Mouse (Mus musculus): ENCODE results near the gene Gm15155.
A peak's percentile ranks its signal among the peaks of the same experiment; 100 is the strongest.
"Not testable (repeated sequence)": the region's sequence is repeated elsewhere in the genome, so short reads cannot be mapped to it uniquely, and the experiment has no call there.

Gene Gm15155

DNA sequence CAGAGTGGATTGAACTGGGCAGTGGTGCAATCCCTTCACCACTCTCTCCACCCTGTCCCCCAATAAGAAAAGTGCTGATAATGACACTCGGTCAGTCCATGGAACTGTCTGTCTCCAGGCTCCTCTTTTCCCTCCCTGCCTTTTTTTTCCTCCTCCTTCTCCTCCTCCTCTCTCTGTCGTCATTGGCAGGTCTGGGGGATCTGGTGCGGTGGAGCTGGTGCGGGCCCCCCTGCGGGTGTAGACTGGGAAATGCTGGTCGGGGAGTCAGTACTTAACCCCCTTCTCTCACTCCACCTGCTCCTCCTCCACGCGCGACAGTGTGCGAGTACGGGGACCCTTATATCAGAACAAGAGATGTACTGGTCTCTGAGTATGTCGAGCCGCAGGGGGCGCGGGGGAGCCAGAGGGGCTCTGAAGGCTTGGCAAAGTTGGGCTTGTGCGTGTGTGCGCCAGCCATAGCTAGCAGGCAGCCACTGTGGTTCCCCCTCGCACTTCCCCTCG, at the start of gene Gm15155:
Gene Gm15155, plus strand, starts transcription at position 401 of the 501 bp plus-strand sequence.
- no peak for DNase-seq (ENCODE audit: low read depth, low spot score)

DNA sequence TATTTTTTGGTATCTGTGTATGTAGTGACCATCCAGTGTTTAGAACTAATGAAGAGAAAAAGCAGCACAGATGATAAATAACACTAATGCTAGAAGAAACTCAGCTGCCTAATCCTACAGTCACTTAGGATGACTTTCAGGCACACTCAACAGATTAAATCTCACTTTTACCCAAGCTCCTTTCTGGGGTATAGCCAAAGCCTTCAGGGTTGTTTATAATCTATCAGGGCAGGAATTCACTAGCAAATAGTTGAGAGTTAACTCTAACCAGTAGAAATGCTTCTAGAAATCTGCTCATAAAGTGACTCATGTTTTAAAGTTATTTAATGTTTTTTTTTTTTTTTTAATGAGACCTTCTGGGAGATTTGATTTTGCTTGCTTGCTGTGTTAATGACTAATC, 44.8 kb upstream of the Gm15155 start:
- no peak for DNase-seq (ENCODE audit: low read depth, low spot score)

DNA sequence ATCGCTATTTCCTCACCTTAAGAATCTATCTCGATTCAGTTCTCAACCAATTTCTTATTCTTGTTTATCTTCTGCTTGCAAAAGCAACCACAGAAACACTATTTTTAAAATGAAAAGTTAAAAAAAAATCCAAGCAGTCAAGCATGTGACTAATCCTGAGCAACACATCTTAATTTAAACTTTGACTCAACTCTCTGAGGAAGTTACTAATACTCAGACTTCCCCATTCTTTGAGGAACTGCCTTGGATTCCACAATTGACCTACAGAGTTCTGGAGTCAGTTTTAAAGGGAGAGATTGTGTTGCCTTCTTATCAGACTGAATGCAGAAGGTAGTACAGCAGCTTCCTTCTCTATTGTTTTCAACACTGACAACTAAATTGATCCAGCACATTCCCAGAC, 40.0 kb upstream of the Gm15155 start:
- DNase-seq (ENCODE audit: low read depth, low spot score) = no peak

DNA sequence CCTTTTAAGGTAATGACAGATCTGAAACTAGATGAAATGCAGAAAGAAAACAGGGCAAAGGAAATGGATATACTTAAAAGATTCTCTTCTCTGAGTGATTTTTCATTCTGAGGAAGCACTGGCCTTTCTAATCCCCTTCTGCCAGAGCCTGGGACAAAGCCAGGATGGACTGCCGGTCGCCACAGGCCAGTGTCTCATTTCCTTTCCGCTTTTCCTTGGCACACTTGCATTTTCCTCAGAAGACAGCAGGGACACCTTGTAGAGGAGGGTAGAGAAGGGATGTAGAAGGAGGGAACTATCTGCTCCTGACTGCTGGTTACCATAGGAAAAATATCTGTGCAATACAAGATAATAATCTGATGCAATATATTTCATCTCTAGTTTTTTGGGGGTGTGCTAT, 33.1 kb upstream of the Gm15155 start:
- DNase-seq (ENCODE audit: low read depth, low spot score) = no peak

DNA sequence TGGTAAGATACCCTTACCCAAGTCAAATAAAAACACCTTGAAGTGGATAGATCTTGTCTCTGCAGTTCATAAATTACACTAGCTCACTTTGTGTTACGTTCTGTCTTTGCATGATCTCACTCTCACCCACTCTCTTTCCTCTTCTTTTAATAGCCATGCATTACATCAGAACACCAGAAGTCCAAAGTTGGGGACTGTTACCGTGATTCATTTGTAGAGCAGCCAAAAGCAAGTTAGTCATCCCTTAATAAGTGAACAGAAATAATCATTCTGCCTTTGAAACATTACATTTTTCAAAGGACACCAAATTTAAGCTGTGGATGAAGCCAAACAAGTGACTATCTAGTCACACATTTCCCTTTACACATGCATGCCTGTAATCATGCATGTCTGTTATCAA, 32.1 kb upstream of the Gm15155 start:
- DNase-seq (ENCODE audit: low read depth, low spot score) = no peak

DNA sequence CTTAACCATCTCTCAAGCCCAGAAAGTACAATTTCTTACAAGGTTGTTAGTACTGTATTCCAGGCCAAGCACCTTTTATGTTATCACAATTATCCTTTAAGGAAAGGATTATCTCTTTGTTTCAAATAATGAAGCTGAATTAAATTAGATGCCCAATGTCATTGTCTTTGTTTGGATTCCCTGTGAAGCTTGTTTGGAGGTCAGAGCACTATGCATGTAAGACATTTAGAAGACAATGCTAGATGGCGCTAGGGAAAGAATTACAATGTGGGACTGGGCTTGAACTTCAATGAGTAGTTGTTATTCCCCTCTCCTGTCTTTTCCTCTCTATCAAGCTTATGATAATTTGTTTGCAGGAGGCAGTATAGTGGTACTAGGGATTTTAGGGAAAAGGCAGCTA, 29.9 kb upstream of the Gm15155 start:
- peak; percentile 29 for DNase-seq (ENCODE audit: low read depth, low spot score)

DNA sequence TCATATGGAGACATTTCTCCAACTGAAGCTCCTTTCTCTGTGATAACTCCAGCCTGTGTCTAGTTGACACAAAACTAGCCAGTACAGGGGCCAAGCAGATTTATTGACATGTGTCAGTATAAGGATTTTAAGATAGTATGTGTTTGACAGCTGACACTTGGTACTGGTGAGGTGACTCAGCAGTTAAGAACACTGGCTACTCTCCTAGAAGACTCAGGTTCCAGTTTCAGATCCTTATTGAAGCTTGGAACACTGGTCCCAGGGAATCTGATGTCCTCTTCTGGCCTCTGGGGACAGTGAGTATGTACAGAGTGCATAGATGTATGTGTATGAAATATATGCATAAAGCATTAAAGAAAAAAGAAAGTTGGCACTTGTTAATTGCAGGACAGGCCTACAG, 28.2 kb upstream of the Gm15155 start:
- no peak for DNase-seq (ENCODE audit: low read depth, low spot score)

DNA sequence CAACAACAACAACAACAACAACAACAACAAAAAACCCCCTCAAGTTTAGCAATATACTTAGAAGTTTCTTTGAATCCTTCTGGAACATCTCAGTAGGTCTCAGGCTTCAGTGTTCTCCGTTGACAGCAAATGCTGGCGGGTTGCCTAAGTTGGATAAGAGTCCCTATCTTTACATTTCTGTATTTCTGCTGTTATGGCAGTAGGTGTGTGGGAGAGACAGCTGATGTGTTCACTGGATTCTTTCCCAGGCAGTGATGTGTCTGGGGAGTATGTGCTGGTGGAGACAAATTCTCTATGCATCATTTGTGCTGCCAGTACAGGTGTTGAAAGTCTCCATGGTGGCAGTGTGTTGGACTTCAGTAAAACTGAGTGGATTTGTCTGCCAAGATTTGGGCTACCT, 23.3 kb upstream of the Gm15155 start:
- DNase-seq (ENCODE audit: low read depth, low spot score) = no peak

DNA sequence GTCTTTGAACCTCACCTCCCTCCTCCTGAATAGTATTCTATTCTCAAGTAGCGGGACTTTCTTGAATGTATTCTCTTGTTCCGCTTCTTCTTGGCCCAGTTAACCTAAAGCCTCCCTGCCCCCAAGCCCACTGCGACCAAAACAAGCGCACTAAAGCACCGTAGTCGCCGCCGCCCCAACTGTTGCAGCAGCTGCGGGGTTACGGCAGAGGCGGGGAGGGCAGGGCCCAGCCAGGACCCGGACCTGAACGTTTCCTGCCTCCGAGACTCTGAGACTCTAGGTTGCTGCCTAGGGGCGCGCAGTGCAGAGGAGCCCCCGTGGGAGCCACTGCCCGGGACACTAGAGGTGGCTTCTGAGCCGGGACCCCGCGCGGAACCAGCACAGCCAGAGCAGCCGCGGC, 2.0 kb upstream of the Gm15155 start:
- peak; percentile 36 for DNase-seq (ENCODE audit: low read depth, low spot score)

DNA sequence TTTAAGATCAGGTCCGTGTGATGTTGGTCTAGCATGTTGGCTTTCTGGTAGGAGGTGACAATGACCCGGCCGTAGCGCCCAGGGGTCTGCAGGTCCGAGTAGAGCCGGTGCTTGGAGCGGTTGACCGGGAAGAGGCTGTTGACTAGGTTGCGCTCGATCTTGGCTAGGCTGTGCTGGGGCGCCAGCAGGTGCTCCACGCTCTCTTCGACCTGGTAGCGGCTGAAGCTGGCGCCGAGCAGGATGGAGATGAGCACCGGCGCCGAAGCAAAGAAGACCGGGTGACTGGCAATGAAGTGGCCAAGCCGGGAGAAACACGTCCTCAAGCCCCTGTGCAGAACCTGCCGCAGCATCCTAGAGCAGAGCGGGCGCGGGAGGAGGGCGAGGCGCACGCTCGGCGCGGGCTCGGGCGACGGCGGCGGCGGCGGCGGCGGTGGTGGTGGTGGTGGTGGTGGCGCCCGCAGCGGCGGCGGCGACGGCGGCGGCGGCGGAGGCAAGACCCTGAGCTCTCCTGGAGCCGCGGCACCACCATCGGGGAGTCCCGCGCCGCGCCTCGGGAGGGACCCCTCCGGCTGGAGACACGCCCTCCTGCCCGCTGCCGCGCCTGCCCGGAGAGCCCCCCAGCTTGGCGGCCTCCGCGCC, 1.5 kb upstream of the Gm15155 start:
- DNase-seq (ENCODE audit: low read depth, low spot score) = peak; percentile 56

DNA sequence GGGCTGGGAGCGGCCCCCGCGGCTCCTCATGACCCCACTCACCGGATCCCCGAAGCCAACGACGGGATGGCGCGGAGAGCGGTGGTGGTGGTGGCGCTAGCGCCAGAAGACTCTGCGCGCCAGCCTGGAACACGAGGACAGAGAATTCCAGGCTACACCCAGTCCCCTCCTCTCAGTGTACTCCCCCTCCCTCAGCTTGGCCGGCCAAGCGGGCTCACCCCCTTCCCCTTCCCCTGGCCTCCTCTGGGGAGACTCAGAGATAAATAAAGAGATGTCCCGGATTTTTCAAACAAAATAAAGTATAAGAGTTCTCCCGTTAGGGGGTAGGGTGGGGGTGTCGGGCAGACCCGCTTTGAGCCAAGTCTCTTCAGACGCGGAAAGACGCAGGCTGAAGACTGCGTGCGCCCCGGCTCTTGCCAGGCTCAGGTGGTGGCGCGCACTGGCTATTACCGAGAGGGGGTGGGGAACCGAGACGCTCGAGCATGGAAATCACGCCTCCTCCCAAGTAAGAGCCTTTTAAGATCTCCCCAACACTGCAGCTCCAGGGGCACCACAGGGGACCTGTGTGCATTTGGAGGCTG, 750 bp upstream of the Gm15155 start, which contains the start of gene Ptchd1:
Gene Ptchd1, minus strand, starts transcription at position 114 of the 581 bp plus-strand sequence.
- peak; percentile 57 for DNase-seq (ENCODE audit: low read depth, low spot score)

DNA sequence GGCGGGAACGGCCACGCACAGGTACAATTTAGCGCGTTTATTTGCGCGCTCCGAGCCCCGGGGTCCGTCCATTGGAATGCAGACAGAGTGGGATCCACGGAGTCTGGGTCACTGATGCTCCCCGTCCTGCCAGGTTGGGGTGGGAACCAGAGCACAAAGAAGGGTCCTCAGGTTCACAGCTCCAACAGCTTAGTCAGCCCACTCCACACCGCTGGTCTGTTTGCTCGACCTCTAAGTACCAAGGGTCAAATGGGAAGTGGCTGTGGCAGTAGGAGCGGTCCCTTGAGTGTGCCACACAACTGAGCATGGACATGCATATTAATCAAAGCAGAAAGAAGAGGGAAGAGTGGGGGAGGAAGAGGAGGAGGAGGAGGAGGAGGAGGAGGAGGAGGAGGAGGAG, 354 bp downstream of the Gm15155 start:
- DNase-seq (ENCODE audit: low read depth, low spot score) = peak; percentile 31

DNA sequence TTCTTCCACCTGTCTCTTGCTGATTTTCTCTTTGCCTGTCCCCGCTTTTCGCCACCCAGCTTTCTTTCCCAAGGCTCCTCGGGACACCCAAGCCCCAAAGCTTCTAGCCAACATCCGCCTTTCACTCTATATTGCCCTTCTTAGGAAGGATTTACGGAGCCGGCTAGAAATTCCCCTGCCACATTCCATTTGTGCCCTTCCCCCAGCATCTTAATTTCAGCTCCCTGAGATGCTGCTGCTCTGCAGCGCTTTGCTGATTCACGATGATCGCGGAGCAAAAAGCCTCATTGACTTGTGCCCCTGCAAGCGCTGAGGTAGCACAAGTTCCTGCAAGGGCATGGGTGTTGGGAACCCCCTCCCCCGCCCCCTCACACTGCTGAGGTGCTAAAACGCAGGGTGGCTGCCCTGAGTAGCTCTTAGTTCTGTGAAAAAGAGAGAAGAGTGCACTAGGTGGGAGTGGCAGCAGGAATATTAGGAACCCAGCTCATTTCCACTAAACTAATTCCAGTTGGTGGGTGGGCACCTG, 1.2 kb downstream of the Gm15155 start:
- peak; percentile 10 for DNase-seq (ENCODE audit: low read depth, low spot score)

DNA sequence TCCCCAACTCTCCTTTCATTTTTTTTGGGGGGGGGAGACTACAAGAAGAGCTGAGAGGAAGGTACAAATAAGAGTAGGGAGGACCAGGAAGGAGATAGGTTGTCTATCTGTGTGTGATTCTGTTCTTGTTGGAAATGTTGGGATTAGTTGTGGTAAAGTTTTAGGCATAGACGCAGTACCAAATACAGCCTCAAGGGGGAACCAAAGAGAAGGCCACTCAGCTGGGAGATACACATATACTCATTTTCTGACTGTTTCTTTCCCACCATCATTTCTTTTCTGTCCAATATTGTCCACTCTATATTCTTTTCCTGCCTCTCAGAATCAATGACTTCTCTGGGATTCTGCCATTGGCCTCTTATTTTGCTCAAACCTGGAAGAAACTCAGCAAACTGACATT, 19.4 kb downstream of the Gm15155 start:
- peak; percentile 16 for DNase-seq (ENCODE audit: low read depth, low spot score)

DNA sequence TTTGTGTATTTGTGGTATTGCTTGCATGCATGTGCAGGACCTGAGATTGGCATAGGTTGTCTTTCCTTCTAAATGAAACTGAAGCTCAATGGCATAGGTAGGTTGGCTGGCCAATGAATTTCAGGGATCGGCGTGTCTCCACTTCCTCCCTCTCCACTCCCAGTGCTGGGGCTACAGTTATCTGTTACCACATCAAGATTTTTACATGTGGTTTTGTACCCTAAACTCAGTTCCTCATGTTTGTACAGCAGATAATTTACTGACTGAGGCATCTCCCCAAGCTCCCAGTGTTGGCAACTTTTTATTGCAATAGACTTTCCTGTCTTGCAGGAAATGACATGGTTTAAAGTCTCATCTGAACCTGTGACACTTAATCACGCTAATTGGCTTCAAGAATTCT, 21.4 kb downstream of the Gm15155 start:
- DNase-seq (ENCODE audit: low read depth, low spot score) = no peak

DNA sequence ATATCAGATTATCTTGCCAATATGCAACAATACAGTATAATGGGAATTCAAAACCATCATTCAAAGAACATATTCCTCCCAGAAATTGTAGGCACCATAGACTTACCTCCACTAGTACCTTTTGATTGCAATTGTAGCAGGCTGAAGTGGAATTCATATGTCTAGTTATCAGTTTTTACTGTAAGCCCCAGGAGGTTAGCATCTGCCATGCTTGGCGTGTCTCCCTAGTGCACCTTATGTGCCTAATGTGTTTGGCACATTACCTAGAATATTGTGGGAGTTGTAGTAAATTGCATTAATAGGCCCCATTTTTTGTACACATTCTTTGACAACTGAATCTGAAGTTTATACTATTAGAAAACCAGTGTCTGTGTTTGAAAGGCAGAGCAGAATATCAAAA, 33.4 kb downstream of the Gm15155 start:
- DNase-seq (ENCODE audit: low read depth, low spot score) = no peak

DNA sequence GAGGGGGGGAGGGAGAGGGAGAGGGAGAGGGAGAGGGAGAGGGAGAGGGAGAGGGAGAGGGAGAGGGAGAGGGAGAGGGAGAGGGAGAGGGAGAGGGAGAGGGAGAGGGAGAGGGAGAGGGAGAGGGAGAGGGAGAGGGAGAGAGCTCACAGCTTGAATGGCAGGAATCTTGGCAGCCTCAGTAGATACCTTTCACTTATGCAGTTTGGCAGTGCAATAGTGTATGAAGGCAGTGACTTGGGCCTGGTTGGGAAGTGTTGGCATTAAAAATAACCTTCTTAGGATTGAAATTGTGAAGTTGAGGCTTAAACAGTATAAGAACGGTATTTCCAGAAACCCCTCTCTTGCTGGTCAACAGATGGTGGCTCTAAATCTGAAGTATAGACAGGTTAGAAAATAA, 65.9 kb downstream of the Gm15155 start:
- not testable (repeated sequence) for DNase-seq (ENCODE audit: low read depth, low spot score)

DNA sequence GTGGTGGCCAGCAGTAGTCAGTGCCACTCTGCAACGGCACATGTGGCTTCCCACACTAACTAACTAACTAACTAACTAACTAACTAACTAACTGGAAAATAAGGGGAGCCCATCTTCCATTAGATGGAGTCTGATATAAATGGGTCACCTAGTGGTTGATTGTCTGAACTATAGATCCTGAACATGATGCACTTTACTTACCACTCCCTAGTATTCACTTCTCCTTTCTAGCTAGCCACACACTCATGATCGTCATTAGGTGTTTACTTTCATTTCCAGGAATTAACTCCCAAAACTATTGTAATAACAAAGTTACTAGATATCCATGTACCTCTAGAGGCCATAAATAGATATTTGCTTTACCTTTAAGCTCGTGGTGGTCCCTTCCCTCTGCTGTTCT, 99.6 kb downstream of the Gm15155 start:
- no peak for DNase-seq (ENCODE audit: low read depth, low spot score)

DNA sequence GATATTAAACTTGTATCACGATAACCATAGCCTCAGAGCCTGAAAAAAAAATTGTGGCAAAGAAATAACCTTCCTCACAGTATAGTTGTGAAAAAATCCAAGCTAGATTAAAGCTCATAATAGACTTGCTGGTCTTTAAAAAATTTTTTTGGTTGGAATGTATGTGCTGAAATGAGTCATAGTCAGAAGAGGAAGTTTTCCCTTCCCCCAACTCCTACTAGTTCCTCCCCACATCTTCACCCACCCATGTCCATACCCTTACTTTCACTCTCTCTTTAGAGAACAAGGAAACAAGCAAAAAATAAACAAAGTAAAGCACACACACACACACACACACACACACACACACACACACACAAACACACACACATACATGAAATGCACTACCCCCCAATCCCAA, 103.8 kb downstream of the Gm15155 start:
- no peak for DNase-seq (ENCODE audit: low read depth, low spot score)

DNA sequence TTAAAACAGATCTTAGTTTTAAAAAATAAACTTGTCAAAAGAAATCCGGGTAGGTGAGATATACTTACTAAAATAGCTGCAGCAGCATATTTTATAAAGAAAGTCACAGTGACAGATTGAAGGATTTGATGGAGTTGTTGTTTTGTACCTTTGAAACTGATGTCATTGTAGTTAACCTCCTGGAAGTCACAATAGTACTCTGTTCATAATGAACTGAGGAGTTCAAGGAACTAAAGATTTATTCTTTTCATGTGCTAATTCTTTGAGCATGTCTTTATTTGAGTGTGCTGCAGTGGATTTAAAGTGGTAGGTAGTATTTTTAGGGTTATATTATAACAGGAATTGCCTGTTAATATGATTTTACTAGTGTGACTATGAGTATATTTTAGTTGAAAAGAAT, 263.6 kb downstream of the Gm15155 start:
- no peak for DNase-seq (ENCODE audit: low read depth, low spot score)

DNA sequence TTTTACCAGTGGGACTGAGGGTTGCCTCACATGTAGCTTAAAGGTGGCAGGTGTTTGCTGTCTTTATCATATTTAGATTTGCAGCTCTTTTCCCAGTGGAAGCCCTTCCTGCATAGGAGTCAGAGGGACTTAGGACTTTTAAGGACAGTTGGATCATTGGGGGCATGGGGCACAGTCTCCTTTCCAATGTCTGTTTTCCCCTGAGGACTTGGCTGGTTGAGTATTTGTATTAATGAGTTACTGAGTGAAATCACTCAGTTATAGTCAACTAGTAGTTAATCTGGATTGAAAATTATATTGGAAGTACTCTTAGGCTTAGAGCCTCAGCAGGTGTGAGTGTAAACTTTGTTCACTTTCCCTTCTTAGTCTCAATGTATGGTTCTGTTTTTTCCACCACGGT, 275.5 kb downstream of the Gm15155 start:
- DNase-seq (ENCODE audit: low read depth, low spot score) = no peak

DNA sequence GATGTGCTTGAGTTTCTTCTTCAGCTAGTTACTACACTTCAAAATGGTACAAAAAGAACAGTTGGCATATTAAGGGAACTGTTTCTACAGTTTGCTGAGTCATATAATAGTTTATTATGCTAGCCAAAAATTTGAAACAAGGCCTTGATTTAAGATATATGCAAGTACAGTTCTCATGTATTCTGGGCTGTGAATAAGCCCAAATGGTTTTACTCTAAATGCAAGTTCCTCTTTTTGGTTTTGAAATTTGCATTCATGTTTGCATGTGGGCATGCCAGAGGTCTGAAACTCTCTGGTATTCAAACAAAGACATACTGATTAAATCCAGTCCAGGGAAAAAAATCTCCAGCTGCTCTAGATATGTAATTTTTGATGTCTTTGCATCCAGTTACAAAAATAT, 277.2 kb downstream of the Gm15155 start:
- no peak for DNase-seq (ENCODE audit: low read depth, low spot score)

DNA sequence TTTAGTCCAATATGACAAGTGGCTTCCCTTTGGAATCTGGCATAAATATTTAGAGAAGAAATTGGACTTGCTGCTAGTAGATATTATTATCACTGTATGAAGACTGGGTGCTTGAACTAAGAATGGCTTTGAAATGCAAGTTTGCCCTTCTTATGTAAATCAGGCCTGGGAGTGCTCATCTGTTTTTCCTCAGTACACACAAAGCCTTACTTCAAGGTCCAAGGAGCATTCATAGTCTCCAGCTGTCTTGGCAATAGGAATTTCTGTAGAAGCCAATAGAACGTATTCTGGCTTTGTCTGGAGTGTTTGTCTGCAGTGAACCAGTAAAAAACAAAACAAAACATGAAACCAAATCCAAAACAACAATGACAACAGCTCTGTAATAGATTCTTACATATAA, 278.6 kb downstream of the Gm15155 start:
- peak; percentile 13 for DNase-seq (ENCODE audit: low read depth, low spot score)

All from ZHBTc4 (cell line).